Mouse (Mus musculus): ENCODE results near the gene Stk24. TPM values are rescaled to one million over a fixed set of nuclear protein-coding genes. Genes with fewer than 3 reads are reported as not detected.

Stk24 gene
- polyA plus RNA-seq, 1 experiment from 2014 or later: 33.2 TPM

- no peaks in the 10 kb centered on the region for H3K27me3 ChIP-seq (ENCODE audit: control insufficient read depth, insufficient read depth, low read length)
- ATAC-seq (ENCODE audit: insufficient read depth, low FRiP score): peak; percentile 55; the same call in 1 of the 2 replicates
- peaks cover 10% of the 10 kb centered on the region; the same call in 1 of the 2 replicates for H3K36me3 ChIP-seq (ENCODE audit: control insufficient read depth, insufficient read depth, low read length)
- H3K4me3 ChIP-seq (replicated peaks; ENCODE audit: low read length): no peak overlapping the region
- no peak overlapping the region for H3K4me2 ChIP-seq (ENCODE audit: low read depth, low read length)
- H3K9ac ChIP-seq (ENCODE audit: low read length): no peak overlapping the region
- H3K9me3 ChIP-seq (replicated peaks; ENCODE audit: control insufficient read depth, low read length): no peaks in the 10 kb centered on the region
- 71% methylated on average over 16 of the region's 16 CpGs for WGBS
- H3K27ac ChIP-seq (ENCODE audit: low read length): peak overlapping the region; percentile 8; the same call in 1 of the 2 replicates
- no peaks in the 10 kb centered on the region for H3K4me1 ChIP-seq (ENCODE audit: control insufficient read depth, insufficient read depth, low read length)
These were observed 99.0 kb downstream of the Stk24 start for GRCm38 (mm10) chr14:121280601-121281335.

GRCm38 (mm10) chr14:121279106-121279505 is 100.7 kb downstream of the Stk24 start:
- Histone ChIP-seq H3K27me3 (ENCODE audit: control insufficient read depth, insufficient read depth, low read length) (no peaks in the 10 kb centered on the region), H3K9me3 (replicated peaks; ENCODE audit: control insufficient read depth, low read length) (no peaks in the 10 kb centered on the region), H3K4me1 (ENCODE audit: control insufficient read depth, insufficient read depth, low read length) (no peaks in the 10 kb centered on the region), H3K27ac (ENCODE audit: low read length) (no peak overlapping the region), H3K4me2 (ENCODE audit: low read depth, low read length) (no peak overlapping the region), H3K4me3 (replicated peaks; ENCODE audit: low read length) (no peak overlapping the region), H3K9ac (ENCODE audit: low read length) (no peak overlapping the region), H3K36me3 (ENCODE audit: control insufficient read depth, insufficient read depth, low read length) (0 out of 2 replicates have a peak, but pooled peaks cover 2% of the 10 kb centered on the region)
- peak; percentile 62 for ATAC-seq (ENCODE audit: insufficient read depth, low FRiP score)
- WGBS: 32% methylated on average over 6 of the region's 6 CpGs

GRCm38 (mm10) chr14:121276016-121276415 is 103.8 kb downstream of the Stk24 start:
- WGBS: 58% methylated on average over 10 of the region's 10 CpGs
- no peak for ATAC-seq (ENCODE audit: insufficient read depth, low FRiP score)
- no peaks in the 10 kb centered on the region for H3K27me3 ChIP-seq (ENCODE audit: control insufficient read depth, insufficient read depth, low read length)
- no peak overlapping the region for H3K4me3 ChIP-seq (replicated peaks; ENCODE audit: low read length)
- no peaks in the 10 kb centered on the region for H3K9me3 ChIP-seq (replicated peaks; ENCODE audit: control insufficient read depth, low read length)
- H3K27ac ChIP-seq (ENCODE audit: low read length): no peak overlapping the region
- no peaks in the 10 kb centered on the region for H3K36me3 ChIP-seq (ENCODE audit: control insufficient read depth, insufficient read depth, low read length)
- no peaks in the 10 kb centered on the region for H3K4me1 ChIP-seq (ENCODE audit: control insufficient read depth, insufficient read depth, low read length)
- H3K4me2 ChIP-seq (ENCODE audit: low read depth, low read length): no peak overlapping the region
- no peak overlapping the region for H3K9ac ChIP-seq (ENCODE audit: low read length)

GRCm38 (mm10) chr14:121274985-121275384 is 104.8 kb downstream of the Stk24 start:
- H3K36me3 ChIP-seq (ENCODE audit: control insufficient read depth, insufficient read depth, low read length): no peaks in the 10 kb centered on the region

GRCm38 (mm10) chr14:121270490-121270889 is 109.3 kb downstream of the Stk24 start:
- no peak for ATAC-seq (ENCODE audit: insufficient read depth, low FRiP score)

More at GRCm38 (mm10) chr14:121274985-121275384, 104.8 kb downstream of the Stk24 start:
- H3K4me2 ChIP-seq (ENCODE audit: low read depth, low read length): no peak overlapping the region
- H3K9ac ChIP-seq (ENCODE audit: low read length): no peak overlapping the region
- H3K4me3 ChIP-seq (replicated peaks; ENCODE audit: low read length): no peak overlapping the region
- H3K4me1 ChIP-seq (ENCODE audit: control insufficient read depth, insufficient read depth, low read length): no peaks in the 10 kb centered on the region
- no peak overlapping the region for H3K27ac ChIP-seq (ENCODE audit: low read length)
- H3K9me3 ChIP-seq (replicated peaks; ENCODE audit: control insufficient read depth, low read length): no peaks in the 10 kb centered on the region
- no peaks in the 10 kb centered on the region for H3K27me3 ChIP-seq (ENCODE audit: control insufficient read depth, insufficient read depth, low read length)
- ATAC-seq (ENCODE audit: insufficient read depth, low FRiP score): no peak
- 78% methylated on average over 12 of the region's 12 CpGs for WGBS

GRCm38 (mm10) chr14:121267801-121268200 is 112.0 kb downstream of the Stk24 start:
- H3K4me1 ChIP-seq (ENCODE audit: control insufficient read depth, insufficient read depth, low read length): peaks cover 6% of the 10 kb centered on the region; the same call in 1 of the 2 replicates

More at GRCm38 (mm10) chr14:121270490-121270889, 109.3 kb downstream of the Stk24 start:
- 76% methylated on average over 6 of the region's 6 CpGs for WGBS
- H3K36me3 ChIP-seq (ENCODE audit: control insufficient read depth, insufficient read depth, low read length): no peaks in the 10 kb centered on the region
- H3K27ac ChIP-seq (ENCODE audit: low read length): no peak overlapping the region
- no peak overlapping the region for H3K4me2 ChIP-seq (ENCODE audit: low read depth, low read length)
- no peak overlapping the region for H3K4me3 ChIP-seq (replicated peaks; ENCODE audit: low read length)
- H3K27me3 ChIP-seq (ENCODE audit: control insufficient read depth, insufficient read depth, low read length): no peaks in the 10 kb centered on the region
- H3K4me1 ChIP-seq (ENCODE audit: control insufficient read depth, insufficient read depth, low read length): no peaks in the 10 kb centered on the region
- no peak overlapping the region for H3K9ac ChIP-seq (ENCODE audit: low read length)
- no peaks in the 10 kb centered on the region for H3K9me3 ChIP-seq (replicated peaks; ENCODE audit: control insufficient read depth, low read length)

GRCm38 (mm10) chr14:121264453-121264852 is 115.4 kb downstream of the Stk24 start:
- 53% methylated on average over 6 of the region's 6 CpGs for WGBS
- Histone ChIP-seq H3K27me3 (ENCODE audit: control insufficient read depth, insufficient read depth, low read length) (no peaks in the 10 kb centered on the region), H3K4me3 (replicated peaks; ENCODE audit: low read length) (no peak overlapping the region), H3K27ac (ENCODE audit: low read length) (0 out of 2 replicates have a peak overlapping the region, but pooled peaks have one; percentile 20), H3K4me1 (ENCODE audit: control insufficient read depth, insufficient read depth, low read length) (peaks cover 17% of the 10 kb centered on the region), H3K36me3 (ENCODE audit: control insufficient read depth, insufficient read depth, low read length) (no peaks in the 10 kb centered on the region), H3K9ac (ENCODE audit: low read length) (no peak overlapping the region), H3K4me2 (ENCODE audit: low read depth, low read length) (no peak overlapping the region), H3K9me3 (replicated peaks; ENCODE audit: control insufficient read depth, low read length) (no peaks in the 10 kb centered on the region)
- peak; percentile 18; the same call in 1 of the 2 replicates for ATAC-seq (ENCODE audit: insufficient read depth, low FRiP score)

More at GRCm38 (mm10) chr14:121267801-121268200, 112.0 kb downstream of the Stk24 start:
- Histone ChIP-seq H3K36me3 (ENCODE audit: control insufficient read depth, insufficient read depth, low read length) (no peaks in the 10 kb centered on the region), H3K4me2 (ENCODE audit: low read depth, low read length) (no peak overlapping the region), H3K9me3 (replicated peaks; ENCODE audit: control insufficient read depth, low read length) (no peaks in the 10 kb centered on the region), H3K27me3 (ENCODE audit: control insufficient read depth, insufficient read depth, low read length) (no peaks in the 10 kb centered on the region), H3K27ac (ENCODE audit: low read length) (no peak overlapping the region), H3K9ac (ENCODE audit: low read length) (no peak overlapping the region), H3K4me3 (replicated peaks; ENCODE audit: low read length) (no peak overlapping the region)
- no peak for ATAC-seq (ENCODE audit: insufficient read depth, low FRiP score)
- 89% methylated on average over 8 of the region's 8 CpGs for WGBS

- no peaks in the 10 kb centered on the region for H3K36me3 ChIP-seq (ENCODE audit: control insufficient read depth, insufficient read depth, low read length)
- no peak overlapping the region for H3K27ac ChIP-seq (ENCODE audit: low read length)
These were observed 115.9 kb downstream of the Stk24 start for GRCm38 (mm10) chr14:121263912-121264311.

GRCm38 (mm10) chr14:121262606-121263005 is 117.2 kb downstream of the Stk24 start:
- no peaks in the 10 kb centered on the region for H3K27me3 ChIP-seq (ENCODE audit: control insufficient read depth, insufficient read depth, low read length)
- H3K4me3 ChIP-seq (replicated peaks; ENCODE audit: low read length): no peak overlapping the region
- H3K4me1 ChIP-seq (ENCODE audit: control insufficient read depth, insufficient read depth, low read length): peaks cover 17% of the 10 kb centered on the region
- ATAC-seq (ENCODE audit: insufficient read depth, low FRiP score): no peak
- no peaks in the 10 kb centered on the region for H3K36me3 ChIP-seq (ENCODE audit: control insufficient read depth, insufficient read depth, low read length)
- peak overlapping the region; percentile 25; the same call in 1 of the 2 replicates for H3K27ac ChIP-seq (ENCODE audit: low read length)
- H3K4me2 ChIP-seq (ENCODE audit: low read depth, low read length): no peak overlapping the region
- 58% methylated on average over 4 of the region's 4 CpGs for WGBS
- H3K9ac ChIP-seq (ENCODE audit: low read length): peak overlapping the region; percentile 17; the same call in 1 of the 2 replicates
- H3K9me3 ChIP-seq (replicated peaks; ENCODE audit: control insufficient read depth, low read length): no peaks in the 10 kb centered on the region

More at GRCm38 (mm10) chr14:121263912-121264311, 115.9 kb downstream of the Stk24 start:
- H3K9me3 ChIP-seq (replicated peaks; ENCODE audit: control insufficient read depth, low read length): no peaks in the 10 kb centered on the region
- ATAC-seq (ENCODE audit: insufficient read depth, low FRiP score): no peak
- no peak overlapping the region for H3K4me2 ChIP-seq (ENCODE audit: low read depth, low read length)
- no peak overlapping the region for H3K9ac ChIP-seq (ENCODE audit: low read length)
- no peak overlapping the region for H3K4me3 ChIP-seq (replicated peaks; ENCODE audit: low read length)
- 60% methylated on average over 2 of the region's 2 CpGs for WGBS
- H3K27me3 ChIP-seq (ENCODE audit: control insufficient read depth, insufficient read depth, low read length): no peaks in the 10 kb centered on the region
- peaks cover 17% of the 10 kb centered on the region for H3K4me1 ChIP-seq (ENCODE audit: control insufficient read depth, insufficient read depth, low read length)

Measured in stomach, embryonic 16.5 days (tissue).